Mouse (Mus musculus) embryonic facial prominence, embryonic 12.5 days (tissue): ENCODE measurements around the gene Cln3. TPM values are rescaled to one million over a fixed set of nuclear protein-coding genes. Genes with fewer than 3 reads are reported as not detected.

Experiments used
- microRNA-seq: library from miRNA; unstranded; fragments of <30 nt; microRNA quantifications from one replicate; pipeline ENCODE4, GENCODE M21; 2017
- polyA plus RNA-seq: library from polyadenylated mRNA; unstranded; fragments of >200 nt; fragmentation: Nextera tagmentation; extraction: Ambion mirVana; gene quantifications from 2 replicates; pipeline ENCODE4 v1.2.1, GENCODE M21; 2016

Cln3 gene
- polyA plus RNA-seq, 1 experiment from 2014 or later: 33.3 TPM

Small RNA genes within 50 kb of the gene (microRNA-seq; reads per million reads assigned to microRNA genes)
- gene Mir7059: 0.91 reads per million

Other genes with a start within 250 kb of the Cln3 start
- gene Lat, start 216.2 kb downstream of the Cln3 start, polyA plus RNA-seq: 2.8 and 3.3 TPM in 2 replicates
- gene Spns1, start 208.4 kb downstream of the Cln3 start, polyA plus RNA-seq: 64.9 and 68.9 TPM in 2 replicates
- 3.1 and 3.2 TPM in 2 replicates for gene Nfatc2ip, start 189.1 kb downstream of the Cln3 start, polyA plus RNA-seq
- not detected in 2 replicates for gene Cd19, start 170.9 kb downstream of the Cln3 start, polyA plus RNA-seq
- gene Rabep2, start 157.1 kb downstream of the Cln3 start, polyA plus RNA-seq: 35.3 and 36.7 TPM in 2 replicates
- 22.3 and 26.8 TPM in 2 replicates for gene Atp2a1, start 122.7 kb downstream of the Cln3 start, polyA plus RNA-seq
- gene Sh2b1, start 110.4 kb downstream of the Cln3 start, polyA plus RNA-seq: 60.2 and 62.6 TPM in 2 replicates
- gene Tufm, start 98.5 kb downstream of the Cln3 start, polyA plus RNA-seq: 138 and 141 TPM in 2 replicates
- gene Atxn2l, start 82.4 kb downstream of the Cln3 start, polyA plus RNA-seq: 62.9 and 64.0 TPM in 2 replicates
- 186 and 200 TPM in 2 replicates for gene Eif3c, start 19.4 kb downstream of the Cln3 start, polyA plus RNA-seq
- gene Apobr, start 875 bp downstream of the Cln3 start, polyA plus RNA-seq: 0.59 and 0.96 TPM in 2 replicates
- gene Il27, start 9.1 kb upstream of the Cln3 start, polyA plus RNA-seq: not detected in 2 replicates
- gene Nupr1, start 45.0 kb upstream of the Cln3 start, polyA plus RNA-seq: 4.3 and 5.6 TPM in 2 replicates
- gene Sgf29, start 63.5 kb upstream of the Cln3 start, polyA plus RNA-seq: 43.6 and 48.2 TPM in 2 replicates
- 0.97 and 1.6 TPM in 2 replicates for gene Sult1a1, start 90.6 kb upstream of the Cln3 start, polyA plus RNA-seq
- gene Bola2, start 109.6 kb upstream of the Cln3 start, polyA plus RNA-seq: 138 and 141 TPM in 2 replicates
- 13.4 and 13.5 TPM in 2 replicates for gene Slx1b, start 110.0 kb upstream of the Cln3 start, polyA plus RNA-seq
- gene Coro1a, start 122.0 kb upstream of the Cln3 start, polyA plus RNA-seq: 37.8 and 39.0 TPM in 2 replicates
- 52.2 and 54.5 TPM in 2 replicates for gene Mapk3, start 173.8 kb upstream of the Cln3 start, polyA plus RNA-seq
- 1.00 and 1.6 TPM in 2 replicates for gene Gdpd3, start 180.5 kb upstream of the Cln3 start, polyA plus RNA-seq
- gene Ypel3, start 191.1 kb upstream of the Cln3 start, polyA plus RNA-seq: 118 and 119 TPM in 2 replicates
- gene Tbx6, start 195.7 kb upstream of the Cln3 start, polyA plus RNA-seq: 0.61 and 0.85 TPM in 2 replicates
- gene Ppp4c, start 206.7 kb upstream of the Cln3 start, polyA plus RNA-seq: 362 and 385 TPM in 2 replicates
- gene Fam57b, start 211.9 kb upstream of the Cln3 start, polyA plus RNA-seq: 1.2 and 2.0 TPM in 2 replicates
- not detected in 2 replicates for gene 4930451I11Rik, start 245.8 kb upstream of the Cln3 start, polyA plus RNA-seq